Mouse (Mus musculus): ENCODE measurements around the gene Emid1. TPM values are rescaled to one million over a fixed set of nuclear protein-coding genes. Genes with fewer than 3 reads are reported as not detected.

Emid1 gene
- total and polyA plus RNA-seq, 3 experiments = not detected

GRCm38 (mm10) chr11:5095877-5096276, 56.2 kb downstream of the Emid1 start:
- peaks cover 78% of the 10 kb centered on the region for H3K79me2 ChIP-seq (replicated peaks; ENCODE audit: control insufficient read depth, extremely low read depth, insufficient read depth, poor library complexity, severe bottlenecking)
- peak overlapping the region in 1 of 3 experiments; percentile 16 for H3K4me3 ChIP-seq (replicated peaks in 1 of 3; ENCODE audit: low read depth in 2 of 3, low read length in 2 of 3, poor library complexity in 1 of 3)
- in situ Hi-C loops (cut with MboI; ENCODE audit: low pct_ligation_motif_present, low pct_unique_long_range_greater_than_20kb, low sequenced_read_pairs) (loop anchor here (5.0 kb wide), 1 partner anchor 34 kb away; no protein-coding TSS in a partner anchor), dilution Hi-C loops (cut with MboI; ENCODE audit: extremely low pct_ligation_motif_present, extremely low pct_unique_long_range_greater_than_20kb, low sequenced_read_pairs) (no loop called here)
- H3K9ac ChIP-seq (ENCODE audit: insufficient read depth, low read depth) = peak overlapping the region; percentile 98
- H3K4me2 ChIP-seq (ENCODE audit: insufficient read depth, low read depth, poor library complexity, severe bottlenecking) = peak overlapping the region; percentile 97
- DNase-seq (ENCODE audit: extremely low read depth) = no peak
- TF ChIP-seq TBP (conservative IDR thresholded peaks at IDR 0.05; ENCODE audit: low read depth, low read length) = no peak
- TF ChIP-seq IRF4 (IDR thresholded peaks at IDR 0.05; ENCODE audit: low read depth, low read length) = no peak
- no peak for TF ChIP-seq MAX (IDR thresholded peaks at IDR 0.05; ENCODE audit: low read length)
- no peak for TF ChIP-seq JUND (conservative IDR thresholded peaks at IDR 0.05; ENCODE audit: low read depth, low read length)
- no peak for TF ChIP-seq ZMIZ1 (IDR thresholded peaks at IDR 0.05; ENCODE audit: low read depth, low read length)
- no peak for TF ChIP-seq CTCF (conservative IDR thresholded peaks at IDR 0.05 in 1 of 2, IDR thresholded peaks at IDR 0.05 in 1 of 2; ENCODE audit: low read depth in 2 of 2, low read length in 2 of 2)
- no peak for TF ChIP-seq ZKSCAN1 (IDR thresholded peaks at IDR 0.05; ENCODE audit: borderline replicate concordance, low read depth, low read length)
- TF ChIP-seq UBTF (IDR thresholded peaks at IDR 0.05; ENCODE audit: low read depth, low read length) = no peak
- TF ChIP-seq POLR2A (IDR thresholded peaks at IDR 0.05; ENCODE audit: low read depth, low read length) = no peak
- no peak for TF ChIP-seq MYC (IDR thresholded peaks at IDR 0.05; ENCODE audit: low read depth, low read length)
- TF ChIP-seq E2F4 (IDR thresholded peaks at IDR 0.05; ENCODE audit: insufficient replicate concordance, low read depth, low read length) = no peak
- no peak for TF ChIP-seq CHD1 (IDR thresholded peaks at IDR 0.05; ENCODE audit: low read depth, low read length)
- TF ChIP-seq MAFK (IDR thresholded peaks at IDR 0.05; ENCODE audit: insufficient replicate concordance, low read length) = no peak
- no peak for TF ChIP-seq ZC3H11A (IDR thresholded peaks at IDR 0.05; ENCODE audit: low read depth, low read length)
- no peak for TF ChIP-seq KAT2A (IDR thresholded peaks at IDR 0.05; ENCODE audit: insufficient replicate concordance, low read length)
- no peak for TF ChIP-seq HCFC1 (IDR thresholded peaks at IDR 0.05; ENCODE audit: low read depth, low read length)
- peaks cover 6 to 45% of the 10 kb centered on the region in 2 experiments; a peak in 3 of 4 replicates for H3K4me1 ChIP-seq (ENCODE audit: control insufficient read depth in 1 of 2, insufficient read depth in 2 of 2)
- H3K9me3 ChIP-seq (replicated peaks; ENCODE audit: low read length) = no peaks in the 10 kb centered on the region
- no peaks in the 10 kb centered on the region for H3K27me3 ChIP-seq (replicated peaks)
- H3K36me3 ChIP-seq (replicated peaks in 1 of 2; ENCODE audit: control insufficient read depth in 1 of 2, insufficient read depth in 1 of 2, low read length in 1 of 2) = peaks cover 20 to 48% of the 10 kb centered on the region in 2 experiments
- no peak overlapping the region for H3K27ac ChIP-seq (ENCODE audit: insufficient read depth, low read depth)

GRCm38 (mm10) chr11:5091706-5092105, 60.4 kb downstream of the Emid1 start:
- dilution Hi-C loops (cut with MboI; ENCODE audit: extremely low pct_ligation_motif_present, extremely low pct_unique_long_range_greater_than_20kb, low sequenced_read_pairs) = no loop called here
- Histone ChIP-seq H3K4me1 (ENCODE audit: control insufficient read depth in 1 of 2, insufficient read depth in 2 of 2) (peaks cover 0 to 38% of the 10 kb centered on the region in 2 experiments; a peak in 2 of 4 replicates), H3K79me2 (replicated peaks; ENCODE audit: control insufficient read depth, extremely low read depth, insufficient read depth, poor library complexity, severe bottlenecking) (peaks cover 92% of the 10 kb centered on the region), H3K4me3 (replicated peaks in 1 of 3; ENCODE audit: low read depth in 2 of 3, low read length in 2 of 3, poor library complexity in 1 of 3) (no peak overlapping the region), H3K27me3 (replicated peaks) (no peaks in the 10 kb centered on the region), H3K9me3 (replicated peaks; ENCODE audit: low read length) (no peaks in the 10 kb centered on the region), H3K9ac (ENCODE audit: insufficient read depth, low read depth) (no peak overlapping the region), H3K27ac (ENCODE audit: insufficient read depth, low read depth) (no peak overlapping the region), H3K4me2 (ENCODE audit: insufficient read depth, low read depth, poor library complexity, severe bottlenecking) (no peak overlapping the region), H3K36me3 (replicated peaks in 1 of 2; ENCODE audit: control insufficient read depth in 1 of 2, insufficient read depth in 1 of 2, low read length in 1 of 2) (peaks cover 55 to 87% of the 10 kb centered on the region in 2 experiments)
- in situ Hi-C loops (cut with MboI; ENCODE audit: low pct_ligation_motif_present, low pct_unique_long_range_greater_than_20kb, low sequenced_read_pairs) = no loop called here
- peak; percentile 50 for DNase-seq (ENCODE audit: extremely low read depth)
- TF ChIP-seq MAFK (IDR thresholded peaks at IDR 0.05; ENCODE audit: insufficient replicate concordance, low read length) (no peak), NELFE (IDR thresholded peaks at IDR 0.05; ENCODE audit: low read depth, low read length) (no peak), CTCF (conservative IDR thresholded peaks at IDR 0.05 in 1 of 2, IDR thresholded peaks at IDR 0.05 in 1 of 2; ENCODE audit: low read depth in 2 of 2, low read length in 2 of 2) (peak in 1 of 2 experiments; percentile 54; a peak in 2 of 4 replicates)
